Mouse (Mus musculus): Measurements from ENCODE around the gene Ppp1r3g. TPM values are rescaled to one million over a fixed set of nuclear protein-coding genes. Genes with fewer than 3 reads are reported as not detected.

Gene Ppp1r3g
- total and polyA plus RNA-seq, 2 experiments from 2014 or later: 0.53 to 1.2 TPM

DNA sequence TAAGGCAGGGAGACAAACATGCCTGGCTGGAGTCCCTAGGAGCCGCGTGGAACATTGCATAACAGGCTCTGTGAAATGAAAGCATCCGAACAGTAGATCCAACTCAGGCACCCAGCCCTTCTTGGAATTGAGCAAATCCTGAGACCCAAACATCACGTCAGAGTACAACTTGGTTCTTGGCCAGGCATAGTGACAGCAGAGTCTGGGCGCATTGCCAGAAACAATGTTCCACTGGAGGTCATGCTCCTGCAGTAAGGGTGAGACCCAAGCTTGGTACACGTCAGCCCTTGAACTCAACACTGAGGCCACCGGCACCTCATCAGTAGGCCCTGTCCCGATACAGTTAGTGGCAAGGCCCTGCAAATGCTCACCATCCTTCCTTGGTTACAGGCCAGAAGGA lies 35.4 kb downstream of the Ppp1r3g start:
- Histone ChIP-seq H3K9me3 (ENCODE audit: low read length) (no peaks in the 10 kb centered on the region), H3K27ac (ENCODE audit: low read depth, low read length) (no peak overlapping the region), H3K4me1 (ENCODE audit: insufficient read depth) (no peaks in the 10 kb centered on the region), H3K4me3 (ENCODE audit: low read depth, low read length) (no peak overlapping the region), H3K27me3 (ENCODE audit: insufficient read depth, low read length) (no peaks in the 10 kb centered on the region), H3K9ac (no peak overlapping the region), H3K4me2 (ENCODE audit: low read depth) (no peak overlapping the region), H3K36me3 (ENCODE audit: insufficient read depth) (no peaks in the 10 kb centered on the region)
- ATAC-seq: peak; percentile 67
- TF ChIP-seq CTCF (IDR thresholded peaks at IDR 0.05; ENCODE audit: low read depth): no peak
- WGBS: 43% methylated on average over 8 of the region's 8 CpGs
- peak; percentile 69 for DNase-seq

DNA sequence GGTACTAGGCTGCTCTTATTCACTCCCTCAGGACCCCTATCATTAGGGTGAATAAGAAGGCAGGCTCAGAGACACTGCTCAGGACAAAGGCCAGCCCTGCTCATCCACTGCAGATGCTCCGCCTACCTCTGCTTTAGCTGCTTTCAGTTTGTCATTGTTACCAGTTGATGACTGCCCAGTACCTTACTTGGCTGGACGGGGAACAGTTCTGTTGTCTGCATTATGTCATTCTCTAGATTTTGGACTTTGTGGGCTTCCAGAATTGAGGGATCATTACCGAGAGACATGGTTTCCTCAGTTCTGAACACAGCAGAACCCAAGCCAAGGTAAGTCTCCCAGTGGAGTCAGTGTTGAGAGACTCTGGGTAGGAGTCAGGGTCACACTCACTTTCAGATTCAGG lies 36.6 kb downstream of the Ppp1r3g start:
- Histone ChIP-seq H3K9me3 (ENCODE audit: low read length) (no peaks in the 10 kb centered on the region), H3K4me3 (ENCODE audit: low read depth, low read length) (no peak overlapping the region), H3K36me3 (ENCODE audit: insufficient read depth) (no peaks in the 10 kb centered on the region), H3K4me1 (ENCODE audit: insufficient read depth) (no peaks in the 10 kb centered on the region), H3K9ac (no peak overlapping the region), H3K4me2 (ENCODE audit: low read depth) (no peak overlapping the region), H3K27me3 (ENCODE audit: insufficient read depth, low read length) (no peaks in the 10 kb centered on the region), H3K27ac (ENCODE audit: low read depth, low read length) (no peak overlapping the region)
- ATAC-seq: no peak
- DNase-seq: no peak
- 79% methylated on average over 3 of the region's 3 CpGs for WGBS
- no peak for TF ChIP-seq CTCF (IDR thresholded peaks at IDR 0.05; ENCODE audit: low read depth)

DNA sequence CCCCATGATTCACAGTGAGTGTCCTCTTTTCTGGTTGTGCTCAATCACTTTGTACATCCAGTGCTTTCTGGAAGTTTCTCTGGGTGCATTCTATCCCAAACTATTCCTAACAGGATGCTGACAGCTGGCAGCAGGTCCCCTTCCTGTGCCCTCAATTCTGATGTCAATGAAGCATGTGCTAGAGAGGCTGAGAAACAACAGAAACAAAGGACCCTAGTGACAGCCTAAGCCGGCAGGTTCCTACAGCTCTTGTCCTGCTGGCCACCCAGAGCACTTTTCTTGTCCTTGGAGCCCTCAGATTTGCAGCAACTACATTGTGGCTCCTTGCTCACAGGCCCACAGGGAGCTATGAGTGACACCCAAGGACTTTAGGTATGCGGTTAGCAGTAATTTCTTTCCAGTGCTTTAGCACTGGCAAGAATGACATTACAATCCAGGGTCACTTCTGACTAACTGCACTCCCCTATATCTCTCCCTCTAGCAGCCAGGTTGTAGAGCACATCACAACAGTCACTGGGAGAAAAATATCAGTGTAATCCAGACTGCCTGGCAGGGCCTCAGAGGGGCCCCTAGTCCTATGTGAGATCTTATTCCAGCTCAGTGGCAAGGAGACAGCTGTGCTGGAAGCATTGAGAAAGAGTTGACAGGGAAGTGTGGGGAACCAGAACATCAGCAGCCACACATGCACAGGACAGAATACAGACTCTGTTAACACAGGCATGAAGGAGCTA lies 37.2 kb downstream of the Ppp1r3g start:
- Histone ChIP-seq H3K36me3 (ENCODE audit: insufficient read depth) (no peaks in the 10 kb centered on the region), H3K27ac (ENCODE audit: low read depth, low read length) (no peak overlapping the region), H3K4me1 (ENCODE audit: insufficient read depth) (no peaks in the 10 kb centered on the region), H3K4me3 (ENCODE audit: low read depth, low read length) (no peak overlapping the region), H3K9ac (no peak overlapping the region), H3K9me3 (ENCODE audit: low read length) (no peaks in the 10 kb centered on the region), H3K4me2 (ENCODE audit: low read depth) (no peak overlapping the region), H3K27me3 (ENCODE audit: insufficient read depth, low read length) (no peaks in the 10 kb centered on the region)
- DNase-seq: no peak
- TF ChIP-seq CTCF (IDR thresholded peaks at IDR 0.05; ENCODE audit: low read depth): no peak
- 33% methylated on average over 2 of the region's 2 CpGs for WGBS
- no peak for ATAC-seq

DNA sequence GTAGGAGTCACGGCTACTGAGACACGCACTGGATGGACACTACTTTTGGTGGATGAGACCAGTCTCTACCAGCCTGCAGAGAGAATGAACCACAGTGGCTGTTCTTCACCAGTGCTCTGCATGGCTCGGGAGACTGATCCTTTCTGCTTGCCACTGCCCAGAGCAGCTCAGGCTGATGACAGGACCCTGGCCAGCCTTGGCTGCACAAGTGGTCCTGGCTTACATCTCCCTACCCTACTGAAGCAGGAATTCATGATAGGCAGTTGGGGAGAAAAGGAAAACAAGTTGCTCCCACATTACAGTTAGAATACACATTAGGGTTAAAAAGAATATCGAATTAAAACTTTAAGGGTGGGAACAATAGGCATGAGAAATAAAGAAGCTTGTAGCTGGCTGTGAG lies 39.0 kb downstream of the Ppp1r3g start:
- DNase-seq (no peak), ATAC-seq (no peak)
- no peaks in the 10 kb centered on the region for H3K9me3 ChIP-seq (ENCODE audit: low read length)
- TF ChIP-seq CTCF (IDR thresholded peaks at IDR 0.05; ENCODE audit: low read depth): no peak
- no peak overlapping the region for H3K9ac ChIP-seq
- no peaks in the 10 kb centered on the region for H3K4me1 ChIP-seq (ENCODE audit: insufficient read depth)
- no peak overlapping the region for H3K4me3 ChIP-seq (ENCODE audit: low read depth, low read length)
- H3K27me3 ChIP-seq (ENCODE audit: insufficient read depth, low read length): no peaks in the 10 kb centered on the region
- WGBS: 89% methylated on average over 4 of the region's 4 CpGs
- H3K4me2 ChIP-seq (ENCODE audit: low read depth): no peak overlapping the region
- no peak overlapping the region for H3K27ac ChIP-seq (ENCODE audit: low read depth, low read length)
- H3K36me3 ChIP-seq (ENCODE audit: insufficient read depth): no peaks in the 10 kb centered on the region

DNA sequence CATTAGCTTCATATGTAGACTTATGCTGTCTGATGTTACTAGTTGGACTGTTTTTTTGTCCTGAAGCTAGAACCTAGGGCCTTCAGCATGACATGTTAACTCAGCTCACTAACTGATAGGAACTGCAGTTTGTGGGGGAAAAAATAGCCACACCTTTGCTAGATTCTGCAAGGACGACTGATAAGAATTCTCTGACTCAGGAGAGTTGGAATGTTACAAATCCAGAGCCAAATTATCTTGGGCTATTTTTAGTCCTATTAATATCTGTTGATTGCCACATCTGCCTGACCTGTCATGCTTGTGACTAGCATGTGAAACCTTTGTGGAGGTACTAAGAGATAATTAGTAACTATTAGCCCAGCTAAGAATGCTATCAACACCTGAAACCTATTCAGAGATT lies 42.2 kb downstream of the Ppp1r3g start:
- Histone ChIP-seq H3K9ac (no peak overlapping the region), H3K9me3 (ENCODE audit: low read length) (no peaks in the 10 kb centered on the region), H3K4me1 (ENCODE audit: insufficient read depth) (no peaks in the 10 kb centered on the region), H3K36me3 (ENCODE audit: insufficient read depth) (no peaks in the 10 kb centered on the region), H3K4me3 (ENCODE audit: low read depth, low read length) (no peak overlapping the region), H3K27me3 (ENCODE audit: insufficient read depth, low read length) (no peaks in the 10 kb centered on the region), H3K27ac (ENCODE audit: low read depth, low read length) (no peak overlapping the region), H3K4me2 (ENCODE audit: low read depth) (no peak overlapping the region)
- no peak for DNase-seq
- 88% methylated on average over 1 of the region's 1 CpGs for WGBS
- ATAC-seq: no peak
- TF ChIP-seq CTCF (IDR thresholded peaks at IDR 0.05; ENCODE audit: low read depth): no peak

DNA sequence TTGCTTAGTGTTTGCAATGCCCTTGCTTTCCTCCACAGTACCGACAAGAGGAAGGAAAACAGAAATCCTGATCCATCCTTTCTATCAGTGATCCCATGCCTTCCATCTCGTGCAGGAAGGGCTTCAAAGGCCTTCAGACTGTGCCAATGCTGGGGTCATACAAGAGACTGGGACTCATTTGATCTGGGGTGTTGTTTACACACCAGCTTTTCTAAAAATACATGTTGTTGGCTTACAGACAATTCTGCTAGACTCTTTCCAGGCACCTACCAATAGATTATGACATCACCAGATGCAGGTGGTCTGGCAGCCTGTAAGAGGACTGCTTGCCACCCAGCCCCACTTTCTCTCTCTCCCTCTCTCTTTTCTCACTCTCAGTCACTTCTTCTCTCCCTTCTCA lies 51.3 kb downstream of the Ppp1r3g start:
- TF ChIP-seq CTCF (IDR thresholded peaks at IDR 0.05; ENCODE audit: low read depth): no peak
- 69% methylated on average over 2 of the region's 2 CpGs for WGBS

DNA sequence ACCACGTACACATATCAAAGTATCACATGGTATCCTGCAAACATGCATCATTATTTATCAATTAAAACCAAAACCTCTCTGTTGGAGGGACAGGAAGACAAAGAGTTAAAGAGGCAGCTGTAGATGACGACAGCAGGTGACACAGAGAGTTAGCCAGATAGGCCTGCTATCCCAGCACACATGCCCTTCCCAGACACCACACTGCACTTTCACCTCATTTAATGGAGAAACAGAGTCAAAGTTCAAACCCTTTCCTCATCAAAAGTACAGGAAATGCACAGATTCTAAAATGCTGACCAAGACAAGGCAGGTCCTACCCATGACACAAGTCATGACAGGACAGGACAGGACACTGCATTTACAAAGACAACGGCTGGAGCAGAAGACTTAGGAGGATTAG lies 57.0 kb downstream of the Ppp1r3g start:
- TF ChIP-seq CTCF (IDR thresholded peaks at IDR 0.05; ENCODE audit: low read depth): no peak
- H3K4me1 ChIP-seq (ENCODE audit: insufficient read depth): 0 out of 2 replicates have a peak, but pooled peaks cover 6% of the 10 kb centered on the region
- 72% methylated on average over 3 of the region's 3 CpGs for WGBS
- no peak overlapping the region for H3K4me3 ChIP-seq (ENCODE audit: low read depth, low read length)
- no peak overlapping the region for H3K27ac ChIP-seq (ENCODE audit: low read depth, low read length)
- H3K9ac ChIP-seq: no peak overlapping the region
- H3K36me3 ChIP-seq (ENCODE audit: insufficient read depth): no peaks in the 10 kb centered on the region
- DNase-seq: no peak
- H3K9me3 ChIP-seq (ENCODE audit: low read length): no peaks in the 10 kb centered on the region
- H3K27me3 ChIP-seq (ENCODE audit: insufficient read depth, low read length): no peaks in the 10 kb centered on the region
- no peak overlapping the region for H3K4me2 ChIP-seq (ENCODE audit: low read depth)
- ATAC-seq: no peak

More for the DNA sequence above, 51.3 kb downstream of the Ppp1r3g start:
- H3K4me2 ChIP-seq (ENCODE audit: low read depth): no peak overlapping the region
- ATAC-seq: no peak
- no peaks in the 10 kb centered on the region for H3K27me3 ChIP-seq (ENCODE audit: insufficient read depth, low read length)
- no peak for DNase-seq
- H3K27ac ChIP-seq (ENCODE audit: low read depth, low read length): no peak overlapping the region
- H3K36me3 ChIP-seq (ENCODE audit: insufficient read depth): no peaks in the 10 kb centered on the region
- H3K4me3 ChIP-seq (ENCODE audit: low read depth, low read length): no peak overlapping the region
- no peak overlapping the region for H3K9ac ChIP-seq
- no peaks in the 10 kb centered on the region for H3K9me3 ChIP-seq (ENCODE audit: low read length)
- no peaks in the 10 kb centered on the region for H3K4me1 ChIP-seq (ENCODE audit: insufficient read depth)

Measured in forebrain, postnatal 0 days (tissue).